Mouse (Mus musculus): ENCODE results near the gene Pacs1. TPM values are rescaled to one million over a fixed set of nuclear protein-coding genes. Genes with fewer than 3 reads are reported as not detected.
"Not testable (repeated sequence)": the region's sequence is repeated elsewhere in the genome, so short reads cannot be mapped to it uniquely, and the experiment has no call there.

The Pacs1 gene
- polyA plus RNA-seq, 1 experiment from 2014 or later: 9.3 TPM

DNA sequence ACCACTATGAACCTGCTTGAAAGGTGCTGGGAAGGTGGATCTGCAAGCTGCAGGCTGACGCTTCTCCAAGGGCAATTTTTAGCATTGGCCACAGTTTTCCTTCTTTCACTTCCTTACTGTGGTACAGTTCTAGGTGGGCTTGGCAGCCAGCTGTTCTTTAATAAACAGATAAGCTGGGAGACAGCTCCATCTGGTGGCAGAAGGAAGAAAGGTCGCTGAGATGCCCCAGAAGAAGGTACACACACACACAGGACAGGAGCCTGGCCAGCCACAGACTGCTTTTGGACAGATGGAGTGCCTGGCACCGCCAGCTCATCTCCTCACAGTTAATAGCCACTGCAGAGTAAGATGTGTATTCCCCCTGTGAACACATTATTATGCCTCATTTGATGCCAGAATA, 121.6 kb downstream of the Pacs1 start:
- Histone ChIP-seq H3K9me3 (ENCODE audit: low read length) (no peaks in the 10 kb centered on the region), H3K4me3 (ENCODE audit: low read depth, low read length) (no peak overlapping the region), H3K4me1 (ENCODE audit: insufficient read depth, low read depth, low read length) (no peaks in the 10 kb centered on the region), H3K9ac (replicated peaks; ENCODE audit: low read depth) (no peak overlapping the region), H3K36me3 (ENCODE audit: insufficient read depth, low read length) (peaks cover 13% of the 10 kb centered on the region), H3K4me2 (replicated peaks; ENCODE audit: low read depth, low read length) (no peak overlapping the region), H3K27ac (ENCODE audit: low read length) (no peak overlapping the region), H3K27me3 (replicated peaks; ENCODE audit: insufficient read depth, low read length) (no peaks in the 10 kb centered on the region)
- 41% methylated on average over 3 of the region's 3 CpGs for WGBS
- TF ChIP-seq CTCF (IDR thresholded peaks at IDR 0.05): peak; percentile 75
- TF ChIP-seq EP300 (IDR thresholded peaks at IDR 0.05): no peak
- ATAC-seq (no peak), DNase-seq (ENCODE audit: low spot score) (peak; percentile 55)

DNA sequence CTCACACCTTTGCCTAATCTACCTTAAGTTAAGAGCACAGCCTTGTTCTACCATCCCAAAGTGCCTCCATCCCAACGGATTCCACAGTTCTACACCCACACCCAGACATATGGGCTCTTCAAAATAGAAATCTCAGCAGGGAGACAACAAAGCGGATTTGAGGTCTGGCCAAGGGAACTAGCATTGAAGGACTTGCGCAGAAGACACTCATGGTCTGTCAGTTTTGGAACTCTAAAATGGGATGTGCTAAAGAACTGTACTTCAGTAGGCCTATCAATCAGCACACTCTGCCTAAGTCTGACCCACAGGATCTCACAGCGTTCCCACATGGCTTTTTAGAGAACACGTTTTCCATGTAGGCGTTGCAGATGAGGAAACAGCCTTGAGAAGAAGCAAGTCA, 122.6 kb downstream of the Pacs1 start:
- no peaks in the 10 kb centered on the region for H3K4me1 ChIP-seq (ENCODE audit: insufficient read depth, low read depth, low read length)
- no peak overlapping the region for H3K27ac ChIP-seq (ENCODE audit: low read length)
- H3K9ac ChIP-seq (replicated peaks; ENCODE audit: low read depth): no peak overlapping the region
- DNase-seq (ENCODE audit: low spot score) (no peak), ATAC-seq (no peak)
- H3K36me3 ChIP-seq (ENCODE audit: insufficient read depth, low read length): peaks cover 13% of the 10 kb centered on the region
- no peaks in the 10 kb centered on the region for H3K27me3 ChIP-seq (replicated peaks; ENCODE audit: insufficient read depth, low read length)
- TF ChIP-seq EP300 (IDR thresholded peaks at IDR 0.05) (no peak), CTCF (IDR thresholded peaks at IDR 0.05) (no peak)
- no peak overlapping the region for H3K4me2 ChIP-seq (replicated peaks; ENCODE audit: low read depth, low read length)
- WGBS: 90% methylated on average over 6 of the region's 6 CpGs
- no peak overlapping the region for H3K4me3 ChIP-seq (ENCODE audit: low read depth, low read length)
- no peaks in the 10 kb centered on the region for H3K9me3 ChIP-seq (ENCODE audit: low read length)

DNA sequence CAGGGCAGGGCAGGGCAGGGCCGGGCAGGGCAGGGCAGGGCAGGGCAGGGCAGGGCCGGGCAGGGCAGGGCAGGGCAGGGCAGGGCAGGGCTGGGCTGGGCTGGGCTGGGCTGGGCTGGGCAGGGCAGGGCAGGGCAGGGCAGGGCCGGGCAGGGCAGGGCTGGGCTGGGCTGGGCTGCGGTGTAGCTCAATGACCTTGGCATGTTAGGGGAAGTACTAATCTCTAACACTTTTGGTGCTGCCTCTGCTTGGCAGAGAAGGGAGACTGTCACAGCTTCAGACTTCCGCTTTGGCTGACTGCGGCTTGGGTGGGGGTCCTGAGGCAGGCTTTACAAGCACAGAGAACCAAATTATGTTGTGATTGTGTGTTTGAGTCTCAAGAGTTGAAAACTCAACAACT, 123.9 kb downstream of the Pacs1 start:
- peaks cover 13% of the 10 kb centered on the region for H3K36me3 ChIP-seq (ENCODE audit: insufficient read depth, low read length)
- ATAC-seq; H3K27me3 ChIP-seq (replicated peaks; ENCODE audit: insufficient read depth, low read length); H3K4me3 ChIP-seq (ENCODE audit: low read depth, low read length); H3K4me2 ChIP-seq (replicated peaks; ENCODE audit: low read depth, low read length); H3K4me1 ChIP-seq (ENCODE audit: insufficient read depth, low read depth, low read length); H3K9me3 ChIP-seq (ENCODE audit: low read length); DNase-seq (ENCODE audit: low spot score); H3K27ac ChIP-seq (ENCODE audit: low read length); H3K9ac ChIP-seq (replicated peaks; ENCODE audit: low read depth): not testable (repeated sequence)
- WGBS: 76% methylated on average over 6 of the region's 6 CpGs

DNA sequence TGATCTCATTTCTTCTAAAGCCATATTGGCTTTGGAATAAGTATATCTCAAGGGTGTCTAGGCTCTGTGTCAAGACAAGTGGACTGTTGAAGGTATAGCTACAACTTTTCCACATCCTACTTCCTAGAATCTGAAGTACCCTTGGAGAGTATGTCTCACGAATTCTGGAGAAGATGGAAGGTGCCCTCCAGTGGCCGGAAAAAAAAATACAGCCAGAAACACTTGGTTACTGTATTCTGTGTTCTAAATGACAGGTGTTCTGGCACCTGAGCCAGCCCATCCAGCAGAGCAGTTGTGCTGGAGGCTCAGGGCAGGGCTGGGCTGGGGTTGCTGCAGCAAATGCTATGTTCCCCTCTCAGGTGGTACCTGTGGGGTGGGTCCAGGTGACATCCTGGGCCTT, 133.3 kb downstream of the Pacs1 start:
- WGBS: 2% methylated on average over 2 of the region's 2 CpGs
- Histone ChIP-seq H3K27ac (ENCODE audit: low read length) (no peak overlapping the region), H3K9me3 (ENCODE audit: low read length) (no peaks in the 10 kb centered on the region), H3K27me3 (replicated peaks; ENCODE audit: insufficient read depth, low read length) (no peaks in the 10 kb centered on the region), H3K4me2 (replicated peaks; ENCODE audit: low read depth, low read length) (no peak overlapping the region), H3K36me3 (ENCODE audit: insufficient read depth, low read length) (peaks cover 19% of the 10 kb centered on the region; the same call in 1 of the 2 replicates), H3K9ac (replicated peaks; ENCODE audit: low read depth) (no peak overlapping the region), H3K4me3 (ENCODE audit: low read depth, low read length) (no peak overlapping the region), H3K4me1 (ENCODE audit: insufficient read depth, low read depth, low read length) (no peaks in the 10 kb centered on the region)
- DNase-seq (ENCODE audit: low spot score) (peak; percentile 87), ATAC-seq (peak; percentile 57)
- TF ChIP-seq EP300 (IDR thresholded peaks at IDR 0.05): no peak
- peak; percentile 75 for TF ChIP-seq CTCF (IDR thresholded peaks at IDR 0.05)

DNA sequence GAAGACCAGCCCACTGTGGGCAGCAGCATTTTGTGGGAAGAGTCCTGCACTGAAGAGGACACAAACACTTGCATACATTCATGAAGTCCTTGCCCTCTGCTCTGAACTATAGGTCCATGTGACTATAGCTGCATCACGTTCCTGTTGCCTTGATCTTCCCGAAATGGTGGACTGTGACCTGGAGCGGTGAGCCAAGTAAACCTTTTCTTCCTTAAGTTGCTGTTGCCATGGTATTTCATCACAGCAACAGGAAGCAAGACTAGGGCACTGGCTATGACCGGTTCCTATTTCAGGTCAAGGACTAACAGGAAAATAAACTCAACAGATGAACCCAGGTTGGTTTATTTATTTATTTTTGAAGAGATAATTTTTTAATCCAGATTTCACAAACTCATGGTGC, 141.7 kb downstream of the Pacs1 start:
- Histone ChIP-seq H3K27ac (ENCODE audit: low read length) (no peak overlapping the region), H3K36me3 (ENCODE audit: insufficient read depth, low read length) (peaks cover 9% of the 10 kb centered on the region; the same call in 1 of the 2 replicates), H3K27me3 (replicated peaks; ENCODE audit: insufficient read depth, low read length) (no peaks in the 10 kb centered on the region), H3K4me2 (replicated peaks; ENCODE audit: low read depth, low read length) (no peak overlapping the region), H3K4me3 (ENCODE audit: low read depth, low read length) (no peak overlapping the region), H3K9ac (replicated peaks; ENCODE audit: low read depth) (no peak overlapping the region), H3K4me1 (ENCODE audit: insufficient read depth, low read depth, low read length) (no peaks in the 10 kb centered on the region), H3K9me3 (ENCODE audit: low read length) (no peaks in the 10 kb centered on the region)
- TF ChIP-seq EP300 (IDR thresholded peaks at IDR 0.05) (no peak), CTCF (IDR thresholded peaks at IDR 0.05) (no peak)
- WGBS: 52% methylated on average over 4 of the region's 4 CpGs
- no peak for DNase-seq (ENCODE audit: low spot score)
- ATAC-seq: no peak

DNA sequence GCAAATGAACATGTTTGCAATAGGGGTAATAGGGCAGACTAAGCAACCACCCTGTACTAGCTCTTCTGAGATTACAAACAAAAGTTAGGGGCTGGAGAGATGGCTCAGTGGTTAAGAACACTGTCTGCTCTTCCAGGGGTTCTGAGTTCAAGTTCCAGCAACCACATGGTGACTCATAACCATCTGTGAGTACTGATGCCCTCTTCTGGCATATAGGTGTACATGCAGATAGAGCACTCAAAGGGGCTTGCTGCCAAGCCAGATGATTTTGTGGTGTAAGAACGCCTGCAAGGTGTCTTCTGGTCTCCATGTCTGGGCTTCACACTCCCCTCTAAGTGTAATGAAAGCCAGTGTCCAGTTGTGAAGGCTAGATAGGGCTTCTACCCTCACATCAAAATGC, 143.1 kb downstream of the Pacs1 start:
- no peak overlapping the region for H3K4me3 ChIP-seq (ENCODE audit: low read depth, low read length)
- ATAC-seq: no peak
- no peaks in the 10 kb centered on the region for H3K27me3 ChIP-seq (replicated peaks; ENCODE audit: insufficient read depth, low read length)
- TF ChIP-seq CTCF (IDR thresholded peaks at IDR 0.05) (peak; percentile 62), EP300 (IDR thresholded peaks at IDR 0.05) (no peak)
- peak; percentile 22 for DNase-seq (ENCODE audit: low spot score)
- H3K27ac ChIP-seq (ENCODE audit: low read length): no peak overlapping the region
- H3K9me3 ChIP-seq (ENCODE audit: low read length): no peaks in the 10 kb centered on the region
- H3K4me2 ChIP-seq (replicated peaks; ENCODE audit: low read depth, low read length): no peak overlapping the region
- peaks cover 2% of the 10 kb centered on the region; the same call in 1 of the 2 replicates for H3K36me3 ChIP-seq (ENCODE audit: insufficient read depth, low read length)
- H3K9ac ChIP-seq (replicated peaks; ENCODE audit: low read depth): no peak overlapping the region
- H3K4me1 ChIP-seq (ENCODE audit: insufficient read depth, low read depth, low read length): no peaks in the 10 kb centered on the region
- 43% methylated on average over 1 of the region's 1 CpGs for WGBS

DNA sequence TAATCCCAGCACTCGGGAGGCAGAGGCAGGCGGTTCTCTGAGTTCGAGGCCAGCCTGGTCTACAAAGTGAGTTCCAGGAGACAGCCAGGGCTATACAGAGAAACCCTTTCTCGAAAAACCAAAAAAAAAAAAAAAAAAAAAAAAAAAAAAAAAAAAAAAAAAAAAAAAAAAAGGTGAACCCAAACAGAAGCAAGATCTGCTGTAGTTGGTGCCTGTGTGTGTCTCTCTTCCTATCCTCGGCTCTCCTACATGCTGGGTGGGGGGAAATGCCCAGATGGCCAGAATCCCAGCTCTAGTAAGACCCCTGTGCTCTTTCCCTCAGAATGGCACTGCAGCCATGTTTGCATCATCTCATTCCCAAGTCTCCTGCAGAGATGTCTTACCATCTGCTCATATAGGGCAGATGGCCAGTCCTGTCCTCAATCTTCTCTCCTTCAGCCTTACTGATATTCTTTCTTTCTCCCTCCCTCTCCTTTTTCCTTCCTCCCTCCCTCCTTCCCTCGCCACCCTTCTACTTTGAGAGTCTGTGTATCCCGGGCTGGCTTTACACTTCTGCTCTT, 148.8 kb downstream of the Pacs1 start:
- H3K9ac ChIP-seq (replicated peaks; ENCODE audit: low read depth): no peak overlapping the region
- H3K4me3 ChIP-seq (ENCODE audit: low read depth, low read length): no peak overlapping the region
- DNase-seq (ENCODE audit: low spot score) (no peak), ATAC-seq (no peak)
- H3K27me3 ChIP-seq (replicated peaks; ENCODE audit: insufficient read depth, low read length): no peaks in the 10 kb centered on the region
- H3K9me3 ChIP-seq (ENCODE audit: low read length): no peaks in the 10 kb centered on the region
- H3K4me2 ChIP-seq (replicated peaks; ENCODE audit: low read depth, low read length): no peak overlapping the region
- H3K36me3 ChIP-seq (ENCODE audit: insufficient read depth, low read length): no peaks in the 10 kb centered on the region
- no peaks in the 10 kb centered on the region for H3K4me1 ChIP-seq (ENCODE audit: insufficient read depth, low read depth, low read length)
- TF ChIP-seq EP300 (IDR thresholded peaks at IDR 0.05): no peak
- no peak for TF ChIP-seq CTCF (IDR thresholded peaks at IDR 0.05)
- no peak overlapping the region for H3K27ac ChIP-seq (ENCODE audit: low read length)
- WGBS: 58% methylated on average over 7 of the region's 7 CpGs

Data from lung, postnatal 0 days (tissue).